Mouse (Mus musculus): ENCODE measurements at regions not wholly inside any gene's neighbourhood (a gene's known extent, or its start where the extent isn't known, plus 50 kb on each side); places are given as distances from the start of the nearest gene placed in this dataset.
"Not testable (repeated sequence)": the region's sequence is repeated elsewhere in the genome, so short reads cannot be mapped to it uniquely, and the experiment has no call there.

GRCm38 (mm10) chr16:42546229-42547163 is 206.0 kb upstream of the Gap43 start:
- no peak for DNase-seq (ENCODE audit: low read depth, low spot score)

GRCm38 (mm10) chr16:42517321-42517720 is 176.9 kb upstream of the Gap43 start:
- no peak for DNase-seq (ENCODE audit: low read depth, low spot score)

GRCm38 (mm10) chr16:42515929-42516328 is 175.5 kb upstream of the Gap43 start:
- no peak for DNase-seq (ENCODE audit: low read depth, low spot score)

- no peak for DNase-seq (ENCODE audit: low read depth, low spot score)
Measured at GRCm38 (mm10) chr16:42505107-42505506, 164.7 kb upstream of the Gap43 start.

- DNase-seq (ENCODE audit: low read depth, low spot score), result no peak
Measured at GRCm38 (mm10) chr16:42501713-42502112, 161.3 kb upstream of the Gap43 start.

GRCm38 (mm10) chr16:42501109-42501508 is 160.7 kb upstream of the Gap43 start:
- not testable (repeated sequence) for DNase-seq (ENCODE audit: low read depth, low spot score)

- no peak for DNase-seq (ENCODE audit: low read depth, low spot score)
Measured at GRCm38 (mm10) chr16:42499514-42499913, 159.1 kb upstream of the Gap43 start.

- DNase-seq (ENCODE audit: low read depth, low spot score), result no peak
Measured at GRCm38 (mm10) chr16:42498368-42498767, 157.9 kb upstream of the Gap43 start.

- DNase-seq (ENCODE audit: low read depth, low spot score), result no peak
Measured at GRCm38 (mm10) chr16:42493596-42493995, 153.1 kb upstream of the Gap43 start.

DNA sequence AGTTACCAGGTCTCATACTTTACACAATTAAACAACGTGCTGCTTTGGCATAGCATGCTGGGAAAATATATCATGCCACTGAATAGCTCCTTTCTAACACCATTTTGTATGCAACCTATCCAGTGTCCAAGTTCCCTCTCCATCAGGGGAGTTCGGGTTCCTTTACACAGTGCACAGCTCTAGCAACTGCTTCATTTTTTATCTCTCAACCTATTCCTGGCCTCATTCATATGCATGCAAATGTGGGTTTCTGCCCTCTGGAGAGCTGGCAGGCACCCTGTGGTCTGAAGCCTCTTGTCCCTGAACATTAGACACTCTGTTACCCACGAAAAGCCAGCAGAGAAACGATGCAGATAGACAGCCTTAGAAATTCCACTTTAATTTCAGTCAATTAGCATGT is 148.3 kb upstream of the Gap43 start:
- DNase-seq (ENCODE audit: low read depth, low spot score), result no peak

GRCm38 (mm10) chr16:42479978-42480377 is 139.5 kb upstream of the Gap43 start:
- no peak for DNase-seq (ENCODE audit: low read depth, low spot score)

DNA sequence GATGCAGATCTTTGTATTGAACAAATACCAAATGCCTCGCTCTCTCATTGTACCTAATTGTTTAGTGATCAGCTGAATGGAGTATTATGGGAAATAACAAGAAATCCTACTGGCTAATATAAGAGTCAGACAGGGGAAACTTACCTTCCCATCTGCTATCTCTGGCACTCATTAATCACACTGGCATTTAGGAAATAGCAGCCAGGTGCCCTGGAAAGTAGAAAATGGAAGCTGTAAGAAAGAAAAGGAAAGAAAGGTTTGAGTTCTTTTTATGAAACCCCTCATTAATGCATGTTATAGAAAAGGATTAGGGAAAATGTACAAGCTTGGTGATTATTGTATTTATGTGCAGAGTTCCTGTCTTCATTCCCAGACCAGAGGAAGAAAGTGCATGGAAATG is 126.5 kb upstream of the Gap43 start:
- no peak for DNase-seq (ENCODE audit: low read depth, low spot score)

GRCm38 (mm10) chr16:42456335-42456984 is 116.0 kb upstream of the Gap43 start:
- DNase-seq (ENCODE audit: low read depth, low spot score), result no peak

DNA sequence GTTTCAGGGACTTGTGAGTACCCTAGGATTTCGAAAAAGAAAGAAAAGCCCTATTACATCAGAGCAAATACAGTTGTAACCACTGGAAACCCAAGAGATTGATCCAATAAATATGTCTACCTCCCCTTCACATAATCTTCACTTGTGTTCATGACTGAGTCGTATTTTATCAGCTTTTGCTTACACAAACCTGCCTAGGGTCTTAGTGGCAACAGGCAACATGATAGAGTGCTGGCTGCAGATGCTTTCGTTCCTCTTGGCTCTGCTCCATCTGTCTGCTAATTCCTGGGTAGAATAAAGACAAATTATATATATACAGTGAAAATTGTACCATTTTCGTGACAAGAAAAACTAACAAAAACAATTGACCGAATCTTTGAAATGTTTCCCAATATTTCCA is 112.9 kb upstream of the Gap43 start:
- DNase-seq (ENCODE audit: low read depth, low spot score), result no peak

- no peak for DNase-seq (ENCODE audit: low read depth, low spot score)
Measured at GRCm38 (mm10) chr16:42449840-42450444, 109.5 kb upstream of the Gap43 start.

DNA sequence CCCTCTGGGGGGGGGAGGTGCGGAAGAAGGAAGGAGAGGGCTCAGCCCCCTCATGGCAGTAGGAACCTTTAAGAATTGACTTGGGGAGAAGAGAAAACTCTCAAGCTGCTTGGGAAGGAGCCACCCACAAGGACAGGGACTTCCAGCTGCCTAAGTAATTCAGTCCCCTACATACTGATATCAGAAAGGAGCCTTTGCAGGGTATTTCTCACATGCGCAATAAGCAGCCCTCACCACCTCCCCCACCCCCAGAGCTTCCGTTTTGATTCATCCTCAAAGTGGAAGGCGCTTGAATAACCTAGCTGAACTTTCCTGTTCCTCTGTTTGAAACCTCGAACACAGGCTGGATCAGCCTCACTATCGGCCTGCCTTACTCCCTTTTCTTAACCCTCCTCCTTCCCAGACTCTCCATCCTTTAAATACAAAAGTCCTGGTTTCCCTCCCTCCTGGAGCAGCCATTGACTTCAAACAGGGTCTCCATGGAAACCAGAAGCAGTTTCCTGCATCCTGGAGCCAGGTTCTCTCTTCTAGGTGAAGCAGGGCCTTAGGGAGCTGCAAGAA is 104.5 kb upstream of the Gap43 start:
- no peak for DNase-seq (ENCODE audit: low read depth, low spot score)

- DNase-seq (ENCODE audit: low read depth, low spot score), result no peak
Measured at GRCm38 (mm10) chr16:42444408-42444862, 104.0 kb upstream of the Gap43 start.

DNA sequence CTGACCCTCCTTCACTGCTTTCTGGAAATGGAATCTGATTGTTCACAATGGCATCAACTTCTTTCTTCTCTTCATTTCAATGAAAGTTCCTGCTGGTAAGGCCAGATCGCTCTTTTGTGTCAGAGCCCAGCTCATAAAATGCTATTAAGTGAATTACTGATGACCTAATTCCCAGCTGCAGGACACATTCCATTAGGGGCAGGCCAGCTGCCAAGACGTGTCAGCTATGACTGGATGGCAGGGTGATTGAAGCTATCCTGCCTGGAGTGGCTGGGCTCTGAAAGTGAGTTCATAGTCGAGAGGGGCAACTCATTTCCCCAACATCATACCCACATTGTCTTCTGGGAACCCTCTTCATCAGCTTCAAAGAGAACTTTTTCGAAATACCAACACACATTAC is 100.4 kb upstream of the Gap43 start:
- no peak for DNase-seq (ENCODE audit: low read depth, low spot score)

DNA sequence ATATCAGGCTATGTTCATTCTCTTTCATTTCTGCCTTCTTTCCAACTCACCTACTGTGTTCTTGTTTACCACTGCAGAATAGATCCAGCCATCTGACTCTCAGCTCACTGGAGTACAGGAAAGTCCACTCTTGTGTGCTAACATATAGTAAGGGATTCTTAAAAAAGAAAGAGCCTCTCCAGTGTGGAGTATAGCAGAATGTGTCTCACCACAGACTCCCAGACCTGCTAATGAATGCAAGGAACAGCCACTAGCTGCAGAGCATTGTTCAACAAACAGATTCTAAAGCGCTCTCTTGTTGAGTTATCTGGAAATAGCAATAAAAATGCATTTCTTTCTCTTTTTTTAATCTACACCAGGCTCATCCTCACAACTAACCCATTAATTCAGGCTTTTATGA is 91.1 kb upstream of the Gap43 start:
- no peak for DNase-seq (ENCODE audit: low read depth, low spot score)

GRCm38 (mm10) chr16:42416673-42417072 is 76.2 kb upstream of the Gap43 start:
- DNase-seq (ENCODE audit: low read depth, low spot score), result no peak

- DNase-seq (ENCODE audit: low read depth, low spot score), result not testable (repeated sequence)
Measured at GRCm38 (mm10) chr16:42412031-42412430, 71.6 kb upstream of the Gap43 start.

DNA sequence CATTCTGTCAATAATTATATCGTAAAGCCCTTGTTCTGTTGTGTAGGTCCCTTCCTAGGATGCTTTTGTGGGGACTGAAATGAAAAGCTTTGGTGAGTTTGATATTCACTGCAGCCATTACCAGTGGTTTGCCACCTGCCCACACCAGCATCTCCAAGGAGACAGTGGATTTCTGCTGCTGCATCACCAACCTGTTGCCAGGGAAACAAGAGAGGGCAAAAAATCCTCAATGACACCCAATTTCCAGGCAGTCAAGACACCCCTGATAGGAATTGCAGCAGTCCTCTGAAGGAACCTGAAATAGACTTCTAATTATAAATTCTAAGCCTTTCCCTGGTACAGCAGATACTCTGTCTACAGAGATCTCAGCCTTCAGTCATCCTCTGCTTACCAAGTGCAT is 56.1 kb upstream of the Gap43 start:
- no peak for DNase-seq (ENCODE audit: low read depth, low spot score)

Data from retina, adult 2 months (tissue).